Mouse (Mus musculus) forebrain, embryonic 16.5 days (tissue): Measurements from ENCODE around the gene Tob1. TPM values are rescaled to one million over a fixed set of nuclear protein-coding genes. Genes with fewer than 3 reads are reported as not detected.

Experiments used
- ATAC-seq: fragments of 200-750 bp; cut with Nextera tagmentation; 2 replicates; pipeline ENCODE4 v1.8.0; 2017; ENCODE audit warnings: mild to moderate bottlenecking, moderate library complexity
- H3K27ac ChIP-seq: fragments of 300-500 bp; sonication (generic); 2 replicates; pipeline ENCODE4 v1.5.1; 2014; ENCODE audit warnings: low read length, control low read depth
- H3K27me3 ChIP-seq: fragments of 300-500 bp; sonication (generic); replicated peaks from 2 replicates; pipeline ENCODE4 v1.6.1; 2014; ENCODE audit warnings: low read length; ENCODE audit not compliant: control insufficient read depth, insufficient read depth
- H3K36me3 ChIP-seq: fragments of 300-500 bp; sonication (generic); 2 replicates; pipeline ENCODE4 v1.6.1; 2014; ENCODE audit not compliant: control insufficient read depth, insufficient read depth
- H3K4me1 ChIP-seq: fragments of 300-500 bp; sonication (generic); replicated peaks from 2 replicates; pipeline ENCODE4 v1.6.1; 2014; ENCODE audit warnings: low read length; ENCODE audit not compliant: control insufficient read depth, insufficient read depth
- H3K4me2 ChIP-seq: fragments of 300-500 bp; sonication (generic); 2 replicates; pipeline ENCODE4 v1.6.1; 2014; ENCODE audit warnings: mild to moderate bottlenecking, low read length, control low read depth
- H3K4me3 ChIP-seq: fragments of 300-500 bp; sonication (generic); replicated peaks from 2 replicates; pipeline ENCODE4 v1.5.1; 2014; ENCODE audit warnings: mild to moderate bottlenecking, low read length, control low read depth
- H3K9ac ChIP-seq: fragments of 300-500 bp; sonication (generic); replicated peaks from 2 replicates; pipeline ENCODE4 v1.6.1; 2014; ENCODE audit warnings: low read depth, low read length, control low read depth
- H3K9me3 ChIP-seq: fragments of 300-500 bp; sonication (generic); 2 replicates; pipeline ENCODE4 v1.6.1; 2016; ENCODE audit warnings: low read length; ENCODE audit not compliant: control insufficient read depth
- WGBS: fragments of 180-500 bp; shearing (Covaris S2); extraction: QIAGEN DNeasy Blood & Tissue Kit; methylation state at CpG from one replicate; pipeline ENCODE4 v1.1.7; 2014; 5-methylcytosine and 5-hydroxymethylcytosine counted together
- polyA plus RNA-seq: library from polyadenylated mRNA; unstranded; fragments of >200 nt; fragmentation: Nextera tagmentation; extraction: Ambion mirVana; gene quantifications from 2 replicates; pipeline ENCODE4 v1.2.1, GENCODE M21; 2015

Tob1 gene
- polyA plus RNA-seq, 1 experiment from 2014 or later = 35.1 TPM

DNA sequence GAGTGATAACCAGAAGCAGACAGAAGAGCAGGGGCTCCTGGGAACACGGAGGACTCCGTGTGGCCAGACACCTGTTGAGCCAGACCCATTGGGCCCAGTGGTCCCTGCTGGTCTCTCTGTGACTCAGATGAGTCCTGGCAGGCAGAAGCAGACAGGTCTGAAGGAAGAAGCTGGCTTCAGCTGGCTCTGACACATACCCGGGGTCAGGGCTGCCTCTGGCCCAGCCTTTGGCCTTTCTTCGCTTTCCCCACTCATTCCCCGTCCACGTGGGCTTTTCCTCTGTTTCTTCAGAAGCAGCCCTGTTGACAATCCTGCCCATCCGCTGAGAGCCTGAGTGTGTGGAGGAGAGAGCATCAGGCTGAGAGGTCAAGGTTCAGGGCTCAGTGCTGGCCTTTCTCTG lies 36.0 kb upstream of the Tob1 start:
- Histone ChIP-seq H3K27me3 (no peaks in the 10 kb centered on the region), H3K9ac (no peak overlapping the region), H3K9me3 (no peaks in the 10 kb centered on the region), H3K4me3 (no peak overlapping the region), H3K27ac (no peak overlapping the region), H3K4me1 (peaks cover 2% of the 10 kb centered on the region; the same call in 1 of the 2 replicates), H3K36me3 (no peaks in the 10 kb centered on the region), H3K4me2 (no peak overlapping the region)
- WGBS = 75% methylated on average over 7 of the region's 7 CpGs
- ATAC-seq = no peak

GRCm38 (mm10) chr11:94175694-94176093 lies 35.6 kb upstream of the Tob1 start:
- no peak overlapping the region for H3K9ac ChIP-seq
- peaks cover 2% of the 10 kb centered on the region; the same call in 1 of the 2 replicates for H3K4me1 ChIP-seq
- H3K9me3 ChIP-seq = no peaks in the 10 kb centered on the region
- no peak overlapping the region for H3K4me2 ChIP-seq
- 0 out of 2 replicates have a peak, but pooled peaks have one; percentile 28 for ATAC-seq
- no peaks in the 10 kb centered on the region for H3K27me3 ChIP-seq
- no peaks in the 10 kb centered on the region for H3K36me3 ChIP-seq
- no peak overlapping the region for H3K27ac ChIP-seq
- 31% methylated on average over 8 of the region's 8 CpGs for WGBS
- no peak overlapping the region for H3K4me3 ChIP-seq

GRCm38 (mm10) chr11:94177841-94178585 lies 33.2 kb upstream of the Tob1 start:
- WGBS = 79% methylated on average over 15 of the region's 15 CpGs
- no peaks in the 10 kb centered on the region for H3K36me3 ChIP-seq
- no peaks in the 10 kb centered on the region for H3K9me3 ChIP-seq
- no peak overlapping the region for H3K4me3 ChIP-seq
- no peak overlapping the region for H3K27ac ChIP-seq
- no peak overlapping the region for H3K4me2 ChIP-seq
- no peaks in the 10 kb centered on the region for H3K27me3 ChIP-seq
- no peak for ATAC-seq
- H3K4me1 ChIP-seq = peaks cover 2% of the 10 kb centered on the region; the same call in 1 of the 2 replicates
- H3K9ac ChIP-seq = no peak overlapping the region

- H3K9me3 ChIP-seq = no peaks in the 10 kb centered on the region
- H3K4me1 ChIP-seq = peaks cover 2% of the 10 kb centered on the region; the same call in 1 of the 2 replicates
- no peak overlapping the region for H3K27ac ChIP-seq
- 17% methylated on average over 1 of the region's 1 CpGs for WGBS
- H3K36me3 ChIP-seq = no peaks in the 10 kb centered on the region
- no peak overlapping the region for H3K4me2 ChIP-seq
- ATAC-seq = no peak
- H3K9ac ChIP-seq = no peak overlapping the region
- no peak overlapping the region for H3K4me3 ChIP-seq
- no peaks in the 10 kb centered on the region for H3K27me3 ChIP-seq
Measured at GRCm38 (mm10) chr11:94179768-94180167, 31.5 kb upstream of the Tob1 start.

DNA sequence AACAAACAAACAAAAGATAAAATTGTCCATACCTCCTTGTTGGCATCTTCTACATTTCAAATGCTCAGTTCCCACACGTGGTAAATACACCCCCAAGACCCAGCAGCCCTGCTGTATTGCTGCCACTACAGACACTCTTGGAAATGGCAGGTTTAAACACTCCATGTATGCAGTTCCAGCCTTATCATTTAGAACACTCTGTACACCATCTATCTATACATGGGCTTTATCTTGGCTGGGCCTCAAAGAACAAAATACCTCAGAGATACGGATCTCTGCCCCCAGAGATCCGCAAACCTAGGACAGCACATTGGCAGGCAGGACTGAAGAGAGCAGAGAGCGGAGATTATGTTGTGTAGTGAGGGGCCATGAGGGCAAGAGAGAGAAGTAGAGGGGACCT lies 31.1 kb upstream of the Tob1 start:
- peaks cover 2% of the 10 kb centered on the region; the same call in 1 of the 2 replicates for H3K4me1 ChIP-seq
- no peaks in the 10 kb centered on the region for H3K27me3 ChIP-seq
- no peak overlapping the region for H3K27ac ChIP-seq
- no peak for ATAC-seq
- H3K9ac ChIP-seq = no peak overlapping the region
- H3K4me3 ChIP-seq = no peak overlapping the region
- no peak overlapping the region for H3K4me2 ChIP-seq
- no peaks in the 10 kb centered on the region for H3K36me3 ChIP-seq
- WGBS = 83% methylated on average over 4 of the region's 4 CpGs
- no peaks in the 10 kb centered on the region for H3K9me3 ChIP-seq

- H3K27me3 ChIP-seq = no peaks in the 10 kb centered on the region
- H3K4me1 ChIP-seq = no peaks in the 10 kb centered on the region
- H3K4me2 ChIP-seq = no peak overlapping the region
- H3K4me3 ChIP-seq = no peak overlapping the region
- H3K27ac ChIP-seq = no peak overlapping the region
- ATAC-seq = no peak
- no peak overlapping the region for H3K9ac ChIP-seq
- no peaks in the 10 kb centered on the region for H3K36me3 ChIP-seq
- WGBS = 90% methylated on average over 8 of the region's 8 CpGs
- H3K9me3 ChIP-seq = no peaks in the 10 kb centered on the region
Measured at GRCm38 (mm10) chr11:94181694-94182093, 29.6 kb upstream of the Tob1 start.

- Histone ChIP-seq H3K9me3 (no peaks in the 10 kb centered on the region), H3K9ac (no peak overlapping the region), H3K4me3 (no peak overlapping the region), H3K4me1 (no peaks in the 10 kb centered on the region), H3K36me3 (no peaks in the 10 kb centered on the region), H3K27ac (no peak overlapping the region), H3K27me3 (no peaks in the 10 kb centered on the region), H3K4me2 (no peak overlapping the region)
- 93% methylated on average over 4 of the region's 4 CpGs for WGBS
- no peak for ATAC-seq
Measured at GRCm38 (mm10) chr11:94182711-94183110, 28.5 kb upstream of the Tob1 start.

- Histone ChIP-seq H3K4me2 (no peak overlapping the region), H3K27me3 (no peaks in the 10 kb centered on the region), H3K9ac (no peak overlapping the region), H3K4me1 (no peaks in the 10 kb centered on the region), H3K9me3 (no peaks in the 10 kb centered on the region), H3K27ac (no peak overlapping the region), H3K36me3 (no peaks in the 10 kb centered on the region), H3K4me3 (no peak overlapping the region)
- 89% methylated on average over 5 of the region's 5 CpGs for WGBS
- ATAC-seq = no peak
Measured at GRCm38 (mm10) chr11:94183120-94183519, 28.1 kb upstream of the Tob1 start.

DNA sequence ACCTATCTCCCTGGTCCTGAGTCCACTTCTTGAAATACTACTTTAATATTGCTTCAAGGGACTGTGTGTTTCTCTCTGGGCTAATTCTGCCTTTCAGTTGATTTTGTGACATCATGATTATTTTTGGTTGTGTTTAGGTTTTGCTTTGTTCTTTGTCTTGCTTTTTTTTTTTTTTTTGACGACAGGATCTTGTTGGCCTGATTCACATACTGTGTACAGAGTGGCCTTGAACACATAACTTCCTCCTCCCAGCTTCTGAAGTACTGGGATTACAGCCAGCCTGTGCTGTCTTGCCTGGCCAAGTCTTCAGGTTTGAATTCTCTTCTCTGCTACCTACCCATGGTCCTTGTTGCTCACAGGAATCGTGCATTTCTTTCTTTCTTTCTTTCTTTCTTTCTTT lies 27.6 kb upstream of the Tob1 start:
- 83% methylated on average over 2 of the region's 2 CpGs for WGBS
- Histone ChIP-seq H3K27ac (no peak overlapping the region), H3K9ac (no peak overlapping the region), H3K4me1 (no peaks in the 10 kb centered on the region), H3K4me2 (no peak overlapping the region), H3K36me3 (no peaks in the 10 kb centered on the region), H3K9me3 (no peaks in the 10 kb centered on the region), H3K27me3 (no peaks in the 10 kb centered on the region), H3K4me3 (no peak overlapping the region)
- no peak for ATAC-seq
